Mouse (Mus musculus): ENCODE measurements around the gene Men1.

GRCm38 (mm10) chr19:6318145-6318544, 16.6 kb upstream of the Men1 start:
- TF ChIP-seq EP300 (IDR thresholded peaks at IDR 0.05), result no peak
- no peak for TF ChIP-seq CTCF (IDR thresholded peaks at IDR 0.05)

Data from lung, postnatal 0 days (tissue).